Comparison of ENCODE assay signal across 9 mouse cellular contexts in genomic region chr1:165700376-165700815, GRCm38 (mm10). TPM values are rescaled to one million over a fixed set of nuclear protein-coding genes. Genes with fewer than 3 reads are reported as not detected.
DNase-seq lines count a peak whose midpoint lies in the region; ATAC-seq lines count a peak whose summit lies in the region.
"Had no signal": no experiment of that assay in that cellular context is flagged by ENCODE, and none has a peak within 500 bp of the region (broad histone marks: within the 10 kb centered on the region; RNA-seq: fewer than 3 reads in every experiment).

No protein-coding gene starts in this region.

- DNase-seq in heart, adult 18-20 months: peak; percentile 57 to 60
- no peak for DNase-seq in heart, adult 9 months (ENCODE audit: low spot score in 2 of 2)
- DNase-seq in A20 (ENCODE audit: low read depth, low spot score): peak; percentile 78
- DNase-seq in natural killer cell, adult 2 months (ENCODE audit: low spot score in 2 of 2): peak; percentile 82 to 83
- no peak for DNase-seq in urinary bladder, postnatal 10 days (ENCODE audit: low spot score)
- no peak for DNase-seq in left cerebral cortex, adult 9 months (ENCODE audit: low spot score in 2 of 2)
- DNase-seq in embryo, embryonic 9.5 days (ENCODE audit: extremely low spot score): no peak
- DNase-seq: right cerebral cortex, adult 18-20 months had no signal

- peak; percentile 76 for ATAC-seq in granulocyte monocyte progenitor cell, adult 5-6 weeks (replicated peaks; ENCODE audit: poor library complexity, severe bottlenecking)

RNA-seq across cellular contexts. Expression of gene Rcsd1, which starts 9.2 kb away (rescaled TPM):
- 10 to 100 TPM; 66.6 to 67.6 TPM for total RNA-seq in heart, adult 18-20 months (2021)
- total RNA-seq in granulocyte monocyte progenitor cell, adult 5-6 weeks (2014; fragmentation: Nextera tagmentation): 68.0 and 79.0 TPM in 2 replicates
- 99.9 and 116 TPM in 2 replicates for total RNA-seq in granulocyte monocyte progenitor cell, adult 5-6 weeks (2017)

Comparison
In these comparisons a context has a peak if more than half of its experiments do, and no peak if none do; other contexts are left out.
1. DNase-seq: peak in heart, adult 18-20 months (2 of 2), A20 (single experiment) and natural killer cell, adult 2 months (2 of 2); none in heart, adult 9 months (0 of 2), urinary bladder, postnatal 10 days (single experiment), left cerebral cortex, adult 9 months (0 of 2) and embryo, embryonic 9.5 days (single experiment).